Mouse (Mus musculus): ENCODE measurements around the gene Cdc42se1. TPM values are rescaled to one million over a fixed set of nuclear protein-coding genes. Genes with fewer than 3 reads are reported as not detected.
A peak's percentile ranks its signal among the peaks of the same experiment; 100 is the strongest.

The Cdc42se1 gene
- polyA plus RNA-seq, 1 experiment from 2014 or later: 125 TPM

- 11% methylated on average over 4 of the region's 4 CpGs for WGBS
- peaks cover 6% of the 10 kb centered on the region; the same call in 1 of the 2 replicates for H3K4me1 ChIP-seq (ENCODE audit: control insufficient read depth, insufficient read depth, low read length)
- H3K9me3 ChIP-seq (ENCODE audit: control insufficient read depth, low read depth, low read length): no peaks in the 10 kb centered on the region
- H3K27me3 ChIP-seq (ENCODE audit: control insufficient read depth, insufficient read depth, low read length): no peaks in the 10 kb centered on the region
- H3K36me3 ChIP-seq (ENCODE audit: control insufficient read depth, insufficient read depth, low read length): peaks cover 19% of the 10 kb centered on the region
- H3K9ac ChIP-seq (replicated peaks; ENCODE audit: low read depth, low read length): 0 out of 2 replicates have a peak overlapping the region, but pooled peaks have one; percentile 83
- peak overlapping the region; percentile 60 for H3K4me3 ChIP-seq (ENCODE audit: low read depth, low read length)
- peak; percentile 17 for ATAC-seq (ENCODE audit: insufficient number of reproducible peaks, insufficient read depth, low FRiP score, low read depth)
- H3K27ac ChIP-seq (ENCODE audit: low read length): peak overlapping the region; percentile 99
- H3K4me2 ChIP-seq (replicated peaks; ENCODE audit: low read depth, low read length): peak overlapping the region; percentile 51
These were observed 11.8 kb upstream of the Cdc42se1 start for GRCm38 (mm10) chr3:95216655-95217254.

- H3K4me2 ChIP-seq (replicated peaks; ENCODE audit: low read depth, low read length): peak within 1 kb of the TSS; percentile 51
- no peaks in the 10 kb centered on the region for H3K9me3 ChIP-seq (ENCODE audit: control insufficient read depth, low read depth, low read length)
- peak within 1 kb of the TSS; percentile 60 for H3K4me3 ChIP-seq (ENCODE audit: low read depth, low read length)
- no peaks in the 10 kb centered on the region for H3K27me3 ChIP-seq (ENCODE audit: control insufficient read depth, insufficient read depth, low read length)
- H3K4me1 ChIP-seq (ENCODE audit: control insufficient read depth, insufficient read depth, low read length): peaks cover 6% of the 10 kb centered on the region; the same call in 1 of the 2 replicates
- peak within 1 kb of the TSS; percentile 99 for H3K27ac ChIP-seq (ENCODE audit: low read length)
- peaks cover 22% of the 10 kb centered on the region for H3K36me3 ChIP-seq (ENCODE audit: control insufficient read depth, insufficient read depth, low read length)
- peak within 1 kb of the TSS; percentile 83 for H3K9ac ChIP-seq (replicated peaks; ENCODE audit: low read depth, low read length)
- whole genome bisulfite sequencing: under 1% methylated on average over 55 of the region's 56 CpGs
- ATAC-seq (ENCODE audit: insufficient number of reproducible peaks, insufficient read depth, low FRiP score, low read depth): peak; percentile 90
These were observed 11.0 kb upstream of the Cdc42se1 start, which contains the start of gene Gabpb2 for GRCm38 (mm10) chr3:95217255-95218134. TSS of gene Gabpb2 (minus strand) at chr3:95217916.

- H3K27me3 ChIP-seq (ENCODE audit: control insufficient read depth, insufficient read depth, low read length): no peaks in the 10 kb centered on the region
- peaks cover 6% of the 10 kb centered on the region; the same call in 1 of the 2 replicates for H3K4me1 ChIP-seq (ENCODE audit: control insufficient read depth, insufficient read depth, low read length)
- H3K4me3 ChIP-seq (ENCODE audit: low read depth, low read length): peak overlapping the region; percentile 60
- 74% methylated on average over 6 of the region's 6 CpGs for WGBS
- peaks cover 27% of the 10 kb centered on the region for H3K36me3 ChIP-seq (ENCODE audit: control insufficient read depth, insufficient read depth, low read length)
- H3K27ac ChIP-seq (ENCODE audit: low read length): peak overlapping the region; percentile 99
- H3K9me3 ChIP-seq (ENCODE audit: control insufficient read depth, low read depth, low read length): no peaks in the 10 kb centered on the region
- peak overlapping the region; percentile 51 for H3K4me2 ChIP-seq (replicated peaks; ENCODE audit: low read depth, low read length)
- peak overlapping the region; percentile 83; the same call in 1 of the 2 replicates for H3K9ac ChIP-seq (replicated peaks; ENCODE audit: low read depth, low read length)
- ATAC-seq (ENCODE audit: insufficient number of reproducible peaks, insufficient read depth, low FRiP score, low read depth): no peak
These were observed 9.9 kb upstream of the Cdc42se1 start for GRCm38 (mm10) chr3:95218466-95219137.

- Histone ChIP-seq H3K9me3 (ENCODE audit: control insufficient read depth, low read depth, low read length) (no peaks in the 10 kb centered on the region), H3K27me3 (ENCODE audit: control insufficient read depth, insufficient read depth, low read length) (no peaks in the 10 kb centered on the region), H3K27ac (ENCODE audit: low read length) (no peak overlapping the region), H3K4me3 (ENCODE audit: low read depth, low read length) (no peak overlapping the region), H3K4me1 (ENCODE audit: control insufficient read depth, insufficient read depth, low read length) (peaks cover 10% of the 10 kb centered on the region), H3K36me3 (ENCODE audit: control insufficient read depth, insufficient read depth, low read length) (peaks cover 31% of the 10 kb centered on the region), H3K9ac (replicated peaks; ENCODE audit: low read depth, low read length) (no peak overlapping the region), H3K4me2 (replicated peaks; ENCODE audit: low read depth, low read length) (no peak overlapping the region)
- no peak for ATAC-seq (ENCODE audit: insufficient number of reproducible peaks, insufficient read depth, low FRiP score, low read depth)
- WGBS: 85% methylated on average over 2 of the region's 2 CpGs
These were observed 5.5 kb upstream of the Cdc42se1 start for GRCm38 (mm10) chr3:95223041-95223440.

- peaks cover 10% of the 10 kb centered on the region; the same call in 1 of the 2 replicates for H3K4me1 ChIP-seq (ENCODE audit: control insufficient read depth, insufficient read depth, low read length)
- no peak overlapping the region for H3K27ac ChIP-seq (ENCODE audit: low read length)
- H3K4me2 ChIP-seq (replicated peaks; ENCODE audit: low read depth, low read length): no peak overlapping the region
- no peaks in the 10 kb centered on the region for H3K27me3 ChIP-seq (ENCODE audit: control insufficient read depth, insufficient read depth, low read length)
- peaks cover 31% of the 10 kb centered on the region for H3K36me3 ChIP-seq (ENCODE audit: control insufficient read depth, insufficient read depth, low read length)
- H3K9ac ChIP-seq (replicated peaks; ENCODE audit: low read depth, low read length): no peak overlapping the region
- ATAC-seq (ENCODE audit: insufficient number of reproducible peaks, insufficient read depth, low FRiP score, low read depth): no peak
- H3K9me3 ChIP-seq (ENCODE audit: control insufficient read depth, low read depth, low read length): no peaks in the 10 kb centered on the region
- 35% methylated on average over 6 of the region's 6 CpGs for WGBS
- H3K4me3 ChIP-seq (ENCODE audit: low read depth, low read length): no peak overlapping the region
These were observed 4.2 kb upstream of the Cdc42se1 start for GRCm38 (mm10) chr3:95224295-95224694.

GRCm38 (mm10) chr3:95227214-95227613 lies 1.3 kb upstream of the Cdc42se1 start:
- peak overlapping the region; percentile 87 for H3K4me2 ChIP-seq (replicated peaks; ENCODE audit: low read depth, low read length)
- 3% methylated on average over 1 of the region's 1 CpGs for WGBS
- no peak for ATAC-seq (ENCODE audit: insufficient number of reproducible peaks, insufficient read depth, low FRiP score, low read depth)
- 0 out of 2 replicates have a peak overlapping the region, but pooled peaks have one; percentile 49 for H3K27ac ChIP-seq (ENCODE audit: low read length)
- peak overlapping the region; percentile 86; the same call in 1 of the 2 replicates for H3K9ac ChIP-seq (replicated peaks; ENCODE audit: low read depth, low read length)
- H3K27me3 ChIP-seq (ENCODE audit: control insufficient read depth, insufficient read depth, low read length): no peaks in the 10 kb centered on the region
- H3K9me3 ChIP-seq (ENCODE audit: control insufficient read depth, low read depth, low read length): no peaks in the 10 kb centered on the region
- peaks cover 22% of the 10 kb centered on the region for H3K4me1 ChIP-seq (ENCODE audit: control insufficient read depth, insufficient read depth, low read length)
- peaks cover 22% of the 10 kb centered on the region for H3K36me3 ChIP-seq (ENCODE audit: control insufficient read depth, insufficient read depth, low read length)
- H3K4me3 ChIP-seq (ENCODE audit: low read depth, low read length): peak overlapping the region; percentile 85

- Histone ChIP-seq H3K36me3 (ENCODE audit: control insufficient read depth, insufficient read depth, low read length) (peaks cover 35% of the 10 kb centered on the region), H3K4me3 (ENCODE audit: low read depth, low read length) (peak overlapping the region; percentile 85), H3K4me1 (ENCODE audit: control insufficient read depth, insufficient read depth, low read length) (peaks cover 22% of the 10 kb centered on the region), H3K27me3 (ENCODE audit: control insufficient read depth, insufficient read depth, low read length) (no peaks in the 10 kb centered on the region), H3K27ac (ENCODE audit: low read length) (peak overlapping the region; percentile 97), H3K9ac (replicated peaks; ENCODE audit: low read depth, low read length) (peak overlapping the region; percentile 86), H3K4me2 (replicated peaks; ENCODE audit: low read depth, low read length) (peak overlapping the region; percentile 87), H3K9me3 (ENCODE audit: control insufficient read depth, low read depth, low read length) (no peaks in the 10 kb centered on the region)
- under 1% methylated on average over 43 of the region's 43 CpGs for WGBS
- peak; percentile 39; the same call in 1 of the 2 replicates for ATAC-seq (ENCODE audit: insufficient number of reproducible peaks, insufficient read depth, low FRiP score, low read depth)
These were observed 605 bp downstream of the Cdc42se1 start for GRCm38 (mm10) chr3:95228894-95229780.
